Mouse (Mus musculus): Measurements from ENCODE around the gene Rora.

- TF ChIP-seq POLR2A (IDR thresholded peaks at IDR 0.05; ENCODE audit: borderline replicate concordance, extremely low read depth, insufficient read depth, insufficient read length, poor library complexity, severe bottlenecking) (no peak), CTCF (IDR thresholded peaks at IDR 0.05; ENCODE audit: borderline replicate concordance, extremely low read depth, insufficient read depth, insufficient read length) (no peak)
These were observed 294.1 kb downstream of the Rora start for GRCm38 (mm10) chr9:68947707-68948106.

Measured in brain, embryonic 14.5 days (tissue).